Mouse (Mus musculus) heart, embryonic 12.5 days (tissue): ENCODE data around the gene Larp1b. TPM values are rescaled to one million over a fixed set of nuclear protein-coding genes. Genes with fewer than 3 reads are reported as not detected.

ENCODE experiments used
- ATAC-seq: fragments of 200-750 bp; cut with Nextera tagmentation; 2 replicates; pipeline ENCODE4 v1.8.0; 2017; ENCODE audit warnings: moderate TSS enrichment, moderate library complexity; ENCODE audit not compliant: insufficient number of reproducible peaks, low FRiP score
- H3K27ac ChIP-seq: fragments of 300-500 bp; sonication (generic); 2 replicates; pipeline ENCODE4 v1.5.1; 2016; ENCODE audit warnings: mild to moderate bottlenecking, moderate library complexity; ENCODE audit not compliant: poor library complexity, severe bottlenecking
- H3K27me3 ChIP-seq: fragments of 300-500 bp; sonication (generic); replicated peaks from 2 replicates; pipeline ENCODE4 v1.6.1; 2016; ENCODE audit warnings: mild to moderate bottlenecking, moderate library complexity
- H3K36me3 ChIP-seq: fragments of 300-500 bp; sonication (generic); 2 replicates; pipeline ENCODE4 v1.6.1; 2016; ENCODE audit warnings: mild to moderate bottlenecking, moderate library complexity
- H3K4me1 ChIP-seq: fragments of 300-500 bp; sonication (generic); replicated peaks from 2 replicates; pipeline ENCODE4 v1.6.1; 2016; ENCODE audit warnings: mild to moderate bottlenecking
- H3K4me2 ChIP-seq: fragments of 300-500 bp; sonication (generic); 2 replicates; pipeline ENCODE4 v1.6.1; 2016; ENCODE audit warnings: mild to moderate bottlenecking, moderate library complexity
- H3K4me3 ChIP-seq: fragments of 300-500 bp; sonication (generic); 2 replicates; pipeline ENCODE4 v1.5.1; 2016; ENCODE audit warnings: mild to moderate bottlenecking
- H3K9ac ChIP-seq: fragments of 300-500 bp; sonication (generic); 2 replicates; pipeline ENCODE4 v1.6.1; 2016; ENCODE audit warnings: mild to moderate bottlenecking, moderate library complexity
- H3K9me3 ChIP-seq: fragments of 300-500 bp; sonication (generic); replicated peaks from 2 replicates; pipeline ENCODE4 v1.6.1; 2016; ENCODE audit warnings: mild to moderate bottlenecking, moderate library complexity
- WGBS: fragments of 180-500 bp; shearing (Covaris S2); methylation state at CpG from one replicate; pipeline ENCODE4 v1.1.7; 2016; 5-methylcytosine and 5-hydroxymethylcytosine counted together
- polyA plus RNA-seq: library from polyadenylated mRNA; unstranded; fragments of >200 nt; fragmentation: Nextera tagmentation; extraction: Ambion mirVana; gene quantifications from 2 replicates; pipeline ENCODE4 v1.2.1, GENCODE M21; 2016

The Larp1b gene
- polyA plus RNA-seq, 1 experiment from 2014 or later, result 10.6 TPM

DNA sequence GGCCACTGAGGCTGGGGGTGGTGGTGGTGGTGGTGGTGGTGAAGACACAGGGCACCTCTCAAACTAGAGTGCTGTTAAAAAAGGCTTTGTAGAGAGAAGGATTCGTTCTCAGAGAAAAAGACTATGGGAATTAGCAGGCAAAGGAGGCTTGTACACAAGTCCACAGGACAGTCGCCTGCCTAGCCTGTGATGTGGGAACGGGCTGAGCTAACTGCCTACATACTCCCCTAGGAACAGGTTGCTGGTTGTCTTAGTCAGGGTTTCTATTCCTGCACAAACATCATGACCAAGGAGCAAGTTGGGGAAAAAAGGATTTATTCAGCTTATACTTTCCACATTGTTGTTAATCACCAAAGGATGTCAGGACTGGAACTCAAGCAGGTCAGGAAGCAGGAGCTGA lies 109.6 kb downstream of the Larp1b start:
- Histone ChIP-seq H3K9me3 (no peaks in the 10 kb centered on the region), H3K4me1 (0 out of 2 replicates have a peak, but pooled peaks cover 4% of the 10 kb centered on the region), H3K4me2 (no peak overlapping the region), H3K27ac (no peak overlapping the region), H3K4me3 (no peak overlapping the region), H3K27me3 (no peaks in the 10 kb centered on the region), H3K36me3 (peaks cover 9% of the 10 kb centered on the region; the same call in 1 of the 2 replicates), H3K9ac (no peak overlapping the region)
- ATAC-seq, result no peak
- 82% methylated on average over 3 of the region's 3 CpGs for WGBS

DNA sequence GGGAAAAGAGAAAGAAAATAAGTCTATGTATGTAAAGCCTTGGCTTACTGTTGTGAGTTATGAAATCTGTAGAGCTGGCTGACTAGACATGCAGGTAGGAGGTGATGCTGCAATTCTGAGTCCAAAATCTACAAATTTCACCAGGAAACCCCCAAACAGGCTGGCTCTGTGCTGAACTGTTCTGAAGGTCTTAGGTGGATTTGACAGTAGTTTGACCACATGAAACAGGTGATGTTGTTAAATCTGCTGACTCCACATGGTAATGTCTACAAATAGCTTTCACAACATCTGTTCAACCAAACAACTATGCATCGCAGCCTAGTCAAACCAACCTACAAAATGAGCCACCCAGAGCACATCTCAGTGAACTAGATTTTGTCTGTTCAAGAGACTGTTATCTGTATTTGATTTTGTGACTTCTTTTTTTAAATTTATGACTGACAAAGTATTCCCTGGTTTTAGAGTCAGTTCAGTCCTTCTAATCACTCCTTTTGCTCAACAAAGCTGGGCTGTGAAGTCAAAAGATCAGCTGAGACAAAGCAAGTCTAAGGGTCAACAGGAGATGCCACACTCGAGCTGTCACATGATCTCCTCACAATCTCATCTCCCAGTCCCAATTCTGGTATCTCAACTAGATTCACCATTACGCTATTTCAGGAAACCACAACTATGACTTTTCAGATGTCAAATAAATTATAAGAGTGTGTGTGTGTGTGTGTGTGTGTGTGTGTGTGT lies 112.4 kb downstream of the Larp1b start:
- no peak overlapping the region for H3K4me2 ChIP-seq
- WGBS, result 74% methylated on average over 3 of the region's 3 CpGs

DNA sequence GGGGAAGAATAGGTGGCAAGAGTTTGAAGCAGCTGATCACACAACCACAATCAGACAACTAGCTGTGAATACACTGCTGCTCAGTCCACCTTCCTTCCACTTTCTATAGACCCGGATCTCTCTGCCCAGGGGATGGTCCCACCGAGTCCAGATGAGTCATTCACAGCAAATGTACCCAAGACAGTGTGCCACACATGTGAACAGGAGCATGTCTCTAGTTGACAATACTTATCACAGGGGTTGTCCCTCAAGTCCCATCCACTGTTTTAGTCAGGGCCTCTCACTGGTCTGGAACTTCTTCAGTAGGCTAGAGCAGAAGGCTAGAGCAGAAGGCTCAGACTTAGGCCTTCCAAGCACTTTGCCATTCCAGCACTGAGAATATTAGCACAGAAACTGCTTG lies 113.1 kb downstream of the Larp1b start:
- H3K9ac ChIP-seq, result no peak overlapping the region
- WGBS, result 84% methylated on average over 2 of the region's 2 CpGs
- H3K36me3 ChIP-seq, result peaks cover 38% of the 10 kb centered on the region

More for the DNA sequence above, 112.4 kb downstream of the Larp1b start:
- peaks cover 30% of the 10 kb centered on the region for H3K36me3 ChIP-seq
- H3K9ac ChIP-seq, result no peak overlapping the region
- H3K4me1 ChIP-seq, result 0 out of 2 replicates have a peak, but pooled peaks cover 4% of the 10 kb centered on the region
- H3K9me3 ChIP-seq, result no peaks in the 10 kb centered on the region
- H3K27me3 ChIP-seq, result no peaks in the 10 kb centered on the region
- no peak for ATAC-seq
- no peak overlapping the region for H3K4me3 ChIP-seq
- no peak overlapping the region for H3K27ac ChIP-seq

DNA sequence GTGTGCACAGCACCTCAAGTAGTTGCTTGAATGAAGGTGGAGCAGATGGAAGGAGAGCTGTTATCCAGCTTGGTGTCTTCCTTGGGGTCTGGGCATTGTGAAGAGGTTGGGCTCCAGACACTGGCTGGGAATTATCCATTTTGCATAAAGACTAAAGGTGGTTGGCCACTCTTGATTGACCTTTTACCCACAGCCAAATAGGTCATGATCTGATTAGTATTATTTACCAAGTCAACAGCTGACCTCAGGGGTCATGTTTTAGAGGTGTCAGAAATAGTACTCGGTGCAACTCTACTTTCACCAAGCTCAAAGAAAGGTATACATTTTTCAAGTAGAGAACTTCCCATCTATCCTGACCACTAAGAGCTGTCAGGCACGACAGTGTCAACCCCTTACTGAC lies 115.7 kb downstream of the Larp1b start:
- Histone ChIP-seq H3K27ac (no peak overlapping the region), H3K36me3 (peaks cover 58% of the 10 kb centered on the region), H3K4me2 (no peak overlapping the region), H3K4me3 (no peak overlapping the region), H3K4me1 (no peaks in the 10 kb centered on the region), H3K9ac (no peak overlapping the region), H3K27me3 (no peaks in the 10 kb centered on the region), H3K9me3 (no peaks in the 10 kb centered on the region)
- ATAC-seq, result no peak
- WGBS, result 84% methylated on average over 2 of the region's 2 CpGs

More for the DNA sequence above, 113.1 kb downstream of the Larp1b start:
- H3K27me3 ChIP-seq, result no peaks in the 10 kb centered on the region
- no peak overlapping the region for H3K4me3 ChIP-seq
- ATAC-seq, result no peak
- no peaks in the 10 kb centered on the region for H3K9me3 ChIP-seq
- H3K27ac ChIP-seq, result no peak overlapping the region
- 0 out of 2 replicates have a peak, but pooled peaks cover 4% of the 10 kb centered on the region for H3K4me1 ChIP-seq
- no peak overlapping the region for H3K4me2 ChIP-seq

DNA sequence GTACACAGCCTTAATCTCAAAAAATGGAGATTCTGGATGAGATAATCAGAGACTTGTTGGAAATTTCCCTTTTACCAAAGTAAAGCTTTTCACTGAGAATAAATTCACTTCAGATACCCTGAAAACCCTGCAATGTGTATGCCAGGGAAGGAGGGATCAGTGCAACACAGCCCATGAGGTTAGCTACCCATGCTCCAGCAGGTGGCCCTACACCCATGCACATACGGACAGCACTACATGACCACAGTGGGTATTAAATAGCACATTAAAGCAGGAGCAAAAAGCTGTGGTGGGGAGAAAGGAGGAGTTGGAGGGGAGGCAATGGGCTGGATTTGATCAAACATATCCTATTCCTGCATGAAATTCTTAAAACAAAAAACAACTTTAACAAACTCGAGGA lies 120.9 kb downstream of the Larp1b start:
- Histone ChIP-seq H3K4me3 (no peak overlapping the region), H3K27me3 (no peaks in the 10 kb centered on the region), H3K36me3 (peaks cover 38% of the 10 kb centered on the region), H3K9ac (no peak overlapping the region), H3K4me2 (no peak overlapping the region), H3K9me3 (no peaks in the 10 kb centered on the region), H3K27ac (no peak overlapping the region), H3K4me1 (peaks cover 15% of the 10 kb centered on the region)
- no peak for ATAC-seq
- 77% methylated on average over 2 of the region's 2 CpGs for WGBS

DNA sequence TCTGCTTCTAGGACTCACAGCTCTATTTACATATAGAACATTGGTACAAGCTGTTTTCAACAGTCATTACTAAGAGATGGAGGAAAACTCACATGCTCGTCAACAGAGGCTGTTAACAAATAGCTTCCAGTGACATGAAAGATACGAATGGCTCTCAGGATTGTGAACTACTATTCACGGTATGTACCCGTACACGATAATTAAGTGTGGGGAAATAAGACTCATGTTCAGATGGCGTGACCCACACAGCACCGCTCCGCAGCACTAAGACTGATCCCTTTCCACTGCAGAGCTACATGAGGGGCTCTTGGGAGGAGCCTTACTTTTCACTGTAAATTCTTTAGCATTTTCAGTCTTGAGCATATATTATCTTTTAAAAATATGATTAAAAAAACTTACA lies 125.7 kb downstream of the Larp1b start:
- Histone ChIP-seq H3K9me3 (no peaks in the 10 kb centered on the region), H3K4me2 (no peak overlapping the region), H3K36me3 (peaks cover 8% of the 10 kb centered on the region; the same call in 1 of the 2 replicates), H3K4me1 (peaks cover 20% of the 10 kb centered on the region), H3K27ac (no peak overlapping the region), H3K9ac (no peak overlapping the region), H3K27me3 (no peaks in the 10 kb centered on the region), H3K4me3 (no peak overlapping the region)
- 74% methylated on average over 8 of the region's 8 CpGs for WGBS
- no peak for ATAC-seq

GRCm38 (mm10) chr3:41078673-41079072 lies 129.0 kb downstream of the Larp1b start:
- Histone ChIP-seq H3K9me3 (no peaks in the 10 kb centered on the region), H3K36me3 (peaks cover 8% of the 10 kb centered on the region; the same call in 1 of the 2 replicates), H3K9ac (no peak overlapping the region), H3K27ac (no peak overlapping the region), H3K4me2 (no peak overlapping the region), H3K27me3 (no peaks in the 10 kb centered on the region), H3K4me1 (peaks cover 25% of the 10 kb centered on the region), H3K4me3 (no peak overlapping the region)
- no peak for ATAC-seq
- 96% methylated on average over 2 of the region's 2 CpGs for WGBS

GRCm38 (mm10) chr3:41080724-41081123 lies 131.1 kb downstream of the Larp1b start:
- Histone ChIP-seq H3K4me1 (peaks cover 15% of the 10 kb centered on the region), H3K27ac (no peak overlapping the region), H3K9ac (peak overlapping the region; percentile 36; the same call in 1 of the 2 replicates), H3K36me3 (peaks cover 8% of the 10 kb centered on the region; the same call in 1 of the 2 replicates), H3K9me3 (no peaks in the 10 kb centered on the region), H3K4me2 (peak overlapping the region; percentile 59), H3K4me3 (peak overlapping the region; percentile 97), H3K27me3 (no peaks in the 10 kb centered on the region)
- WGBS, result 24% methylated on average over 3 of the region's 3 CpGs
- ATAC-seq, result no peak

- no peaks in the 10 kb centered on the region for H3K27me3 ChIP-seq
- no peak for ATAC-seq
- H3K4me2 ChIP-seq, result peak overlapping the region; percentile 89
- peaks cover 8% of the 10 kb centered on the region; the same call in 1 of the 2 replicates for H3K36me3 ChIP-seq
- peaks cover 12% of the 10 kb centered on the region for H3K4me1 ChIP-seq
- H3K27ac ChIP-seq, result peak overlapping the region; percentile 86
- 3% methylated on average over 23 of the region's 23 CpGs for WGBS
- peak overlapping the region; percentile 97 for H3K4me3 ChIP-seq
- no peaks in the 10 kb centered on the region for H3K9me3 ChIP-seq
- peak overlapping the region; percentile 96 for H3K9ac ChIP-seq
Measured at GRCm38 (mm10) chr3:41081474-41082301, 132.1 kb downstream of the Larp1b start.

GRCm38 (mm10) chr3:41082520-41082884 lies 132.9 kb downstream of the Larp1b start:
- Histone ChIP-seq H3K4me2 (peak overlapping the region; percentile 89), H3K4me3 (peak overlapping the region; percentile 97), H3K36me3 (peaks cover 8% of the 10 kb centered on the region; the same call in 1 of the 2 replicates), H3K27me3 (no peaks in the 10 kb centered on the region), H3K9ac (peak overlapping the region; percentile 96), H3K4me1 (peaks cover 12% of the 10 kb centered on the region), H3K27ac (peak overlapping the region; percentile 86), H3K9me3 (no peaks in the 10 kb centered on the region)
- 1% methylated on average over 41 of the region's 43 CpGs for WGBS
- peak; percentile 37 for ATAC-seq
